Mouse (Mus musculus) stomach, postnatal 0 days (tissue): Measurements from ENCODE around the gene Zbtb2. TPM values are rescaled to one million over a fixed set of nuclear protein-coding genes. Genes with fewer than 3 reads are reported as not detected.

Experiments
- ATAC-seq: fragments of 200-750 bp; cut with Nextera tagmentation; 2 replicates; pipeline ENCODE4 v1.8.0; 2017; ENCODE audit not compliant: low FRiP score, low TSS enrichment
- DNase-seq: peaks from one replicate; pipeline ENCODE4 v3.0.0-alpha.2; 2016; ENCODE audit warnings: low spot score
- H3K27ac ChIP-seq: fragments of 300-500 bp; sonication (generic); replicated peaks from 2 replicates; pipeline ENCODE4 v1.5.1; 2014; ENCODE audit warnings: mild to moderate bottlenecking, control low read depth
- H3K27me3 ChIP-seq: fragments of 300-500 bp; sonication (generic); 2 replicates; pipeline ENCODE4 v1.6.1; 2014; ENCODE audit warnings: low read length; ENCODE audit not compliant: control insufficient read depth, insufficient read depth
- H3K36me3 ChIP-seq: fragments of 300-500 bp; sonication (generic); 2 replicates; pipeline ENCODE4 v1.6.1; 2014; ENCODE audit warnings: low read length, mixed read lengths; ENCODE audit not compliant: control insufficient read depth, insufficient read depth
- H3K4me1 ChIP-seq: fragments of 300-500 bp; sonication (generic); replicated peaks from 2 replicates; pipeline ENCODE4 v1.6.1; 2014; ENCODE audit warnings: antibody characterized with exemption; ENCODE audit not compliant: control insufficient read depth, insufficient read depth
- H3K4me2 ChIP-seq: fragments of 300-500 bp; sonication (generic); replicated peaks from 2 replicates; pipeline ENCODE4 v1.6.1; 2014; ENCODE audit warnings: low read depth, mild to moderate bottlenecking, control low read depth, moderate library complexity
- H3K4me3 ChIP-seq: fragments of 300-500 bp; sonication (generic); 2 replicates; pipeline ENCODE4 v1.5.1; 2014; ENCODE audit warnings: low read depth, low read length, control low read depth
- H3K9ac ChIP-seq: fragments of 300-500 bp; sonication (generic); 2 replicates; pipeline ENCODE4 v1.6.1; 2014; ENCODE audit warnings: mild to moderate bottlenecking, low read length, control low read depth, mixed read lengths
- H3K9me3 ChIP-seq: fragments of 300-500 bp; sonication (generic); 2 replicates; pipeline ENCODE4 v1.6.1; 2016; ENCODE audit warnings: low read length; ENCODE audit not compliant: control insufficient read depth
- CTCF ChIP-seq: IDR thresholded peaks from 2 replicates; pipeline ENCODE4 v1.5.1; 2016; ENCODE audit warnings: antibody characterized with exemption, low read depth, mild to moderate bottlenecking, moderate library complexity
- EP300 ChIP-seq: optimal IDR thresholded peaks from 2 replicates; pipeline ENCODE3; 2016; ENCODE audit warnings: antibody characterized with exemption
- WGBS: fragments of 180-500 bp; shearing (Covaris S2); extraction: QIAGEN DNeasy Blood & Tissue Kit; methylation state at CpG from one replicate; pipeline ENCODE4 v1.1.7; 2014; 5-methylcytosine and 5-hydroxymethylcytosine counted together
- polyA plus RNA-seq: library from polyadenylated mRNA; unstranded; fragments of >200 nt; fragmentation: Nextera tagmentation; extraction: Ambion mirVana; gene quantifications from 2 replicates; pipeline ENCODE4 v1.2.1, GENCODE M21; 2015

Zbtb2 gene
- polyA plus RNA-seq, 1 experiment from 2014 or later, result 5.3 TPM

GRCm38 (mm10) chr10:4355882-4356451, 31.9 kb downstream of the Zbtb2 start:
- Histone ChIP-seq H3K27ac (no peak overlapping the region), H3K4me2 (no peak overlapping the region), H3K4me1 (no peaks in the 10 kb centered on the region), H3K9me3 (no peaks in the 10 kb centered on the region), H3K9ac (no peak overlapping the region), H3K27me3 (no peaks in the 10 kb centered on the region), H3K4me3 (no peak overlapping the region), H3K36me3 (peaks cover 13% of the 10 kb centered on the region; the same call in 1 of the 2 replicates)
- DNase-seq (no peak), ATAC-seq (no peak)
- TF ChIP-seq CTCF, result no peak
- no peak for TF ChIP-seq EP300
- 87% methylated on average over 19 of the region's 19 CpGs for WGBS

DNA sequence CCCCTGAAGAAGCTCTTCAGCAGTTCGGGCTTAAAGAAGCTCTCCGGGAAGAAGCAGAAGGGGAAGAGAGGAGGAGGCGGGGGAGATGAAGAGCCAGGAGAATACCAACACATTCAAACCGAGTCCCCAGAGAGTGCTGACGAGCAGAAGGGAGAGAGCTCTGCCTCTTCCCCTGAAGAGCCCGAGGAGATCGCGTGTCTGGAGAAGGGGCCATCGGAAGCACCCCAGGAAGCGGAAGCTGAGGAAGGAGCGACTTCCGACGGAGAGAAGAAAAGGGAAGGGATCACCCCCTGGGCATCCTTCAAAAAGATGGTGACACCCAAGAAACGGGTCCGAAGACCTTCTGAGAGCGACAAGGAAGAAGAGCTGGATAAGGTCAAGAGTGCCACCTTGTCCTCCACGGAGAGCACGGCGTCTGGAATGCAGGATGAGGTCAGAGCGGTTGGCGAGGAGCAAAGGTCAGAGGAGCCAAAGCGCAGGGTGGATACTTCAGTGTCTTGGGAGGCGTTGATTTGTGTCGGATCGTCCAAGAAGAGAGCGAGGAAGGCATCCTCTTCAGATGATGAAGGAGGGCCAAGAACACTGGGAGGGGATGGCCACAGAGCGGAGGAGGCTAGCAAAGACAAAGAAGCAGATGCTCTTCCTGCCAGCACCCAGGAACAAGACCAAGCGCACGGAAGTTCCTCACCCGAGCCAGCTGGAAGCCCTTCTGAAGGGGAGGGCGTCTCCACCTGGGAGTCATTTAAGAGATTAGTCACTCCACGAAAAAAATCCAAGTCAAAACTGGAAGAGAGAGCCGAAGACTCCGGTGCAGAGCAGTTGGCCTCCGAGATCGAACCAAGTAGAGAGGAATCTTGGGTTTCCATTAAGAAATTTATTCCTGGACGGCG, 33.3 kb downstream of the Zbtb2 start:
- Histone ChIP-seq H3K9ac (no peak overlapping the region), H3K27me3 (no peaks in the 10 kb centered on the region), H3K27ac (no peak overlapping the region), H3K4me1 (no peaks in the 10 kb centered on the region), H3K4me2 (no peak overlapping the region), H3K36me3 (peaks cover 13% of the 10 kb centered on the region; the same call in 1 of the 2 replicates), H3K4me3 (no peak overlapping the region), H3K9me3 (no peaks in the 10 kb centered on the region)
- DNase-seq (no peak), ATAC-seq (no peak)
- TF ChIP-seq CTCF, result no peak
- 79% methylated on average over 38 of the region's 38 CpGs for WGBS

- Histone ChIP-seq H3K9me3 (no peaks in the 10 kb centered on the region), H3K9ac (no peak overlapping the region), H3K4me3 (no peak overlapping the region), H3K36me3 (no peaks in the 10 kb centered on the region), H3K27me3 (no peaks in the 10 kb centered on the region), H3K4me1 (no peaks in the 10 kb centered on the region), H3K27ac (no peak overlapping the region), H3K4me2 (no peak overlapping the region)
- ATAC-seq (no peak), DNase-seq (no peak)
- no peak for TF ChIP-seq EP300
- no peak for TF ChIP-seq CTCF
- WGBS, result 97% methylated on average over 14 of the region's 14 CpGs
These were observed 40.3 kb downstream of the Zbtb2 start for GRCm38 (mm10) chr10:4347591-4347990.

DNA sequence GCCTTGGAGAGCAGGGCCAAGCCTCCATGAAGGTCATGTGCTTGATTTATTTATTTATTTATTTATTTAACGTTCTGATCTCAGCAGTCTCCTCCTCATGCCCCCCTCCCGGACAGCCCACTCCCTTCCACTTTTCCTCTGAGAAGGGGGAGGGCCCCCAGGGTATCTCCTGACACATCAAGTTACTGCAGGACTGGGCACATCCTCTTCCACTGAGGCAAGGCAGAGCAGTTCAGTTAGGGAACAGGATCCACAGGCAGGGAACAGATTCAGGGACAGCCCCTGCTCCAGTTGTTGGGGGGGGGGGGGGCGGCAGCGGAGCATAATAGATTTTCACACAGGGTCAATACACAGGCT, 40.8 kb downstream of the Zbtb2 start:
- Histone ChIP-seq H3K4me2 (peak overlapping the region; percentile 60), H3K27me3 (no peaks in the 10 kb centered on the region), H3K4me1 (no peaks in the 10 kb centered on the region), H3K9ac (no peak overlapping the region), H3K4me3 (no peak overlapping the region; the same call in 1 of the 2 replicates), H3K9me3 (no peaks in the 10 kb centered on the region), H3K36me3 (no peaks in the 10 kb centered on the region), H3K27ac (no peak overlapping the region)
- DNase-seq (no peak), ATAC-seq (peak; percentile 65; the same call in 1 of the 2 replicates)
- TF ChIP-seq CTCF (no peak), EP300 (no peak)
- 53% methylated on average over 4 of the region's 4 CpGs for WGBS

GRCm38 (mm10) chr10:4346489-4347135, 41.3 kb downstream of the Zbtb2 start:
- Histone ChIP-seq H3K4me2 (peak overlapping the region; percentile 60), H3K27me3 (no peaks in the 10 kb centered on the region), H3K9ac (peak overlapping the region; percentile 52), H3K27ac (peak overlapping the region; percentile 45; the same call in 1 of the 2 replicates), H3K4me1 (no peaks in the 10 kb centered on the region), H3K4me3 (peak overlapping the region; percentile 31), H3K36me3 (no peaks in the 10 kb centered on the region), H3K9me3 (no peaks in the 10 kb centered on the region)
- peak; percentile 85 for TF ChIP-seq CTCF
- no peak for TF ChIP-seq EP300
- ATAC-seq (peak; percentile 96), DNase-seq (peak; percentile 91)
- WGBS, result 12% methylated on average over 28 of the region's 28 CpGs

GRCm38 (mm10) chr10:4341430-4341829, 46.5 kb downstream of the Zbtb2 start:
- no peak overlapping the region for H3K4me3 ChIP-seq
- H3K27ac ChIP-seq, result no peak overlapping the region
- 0 out of 2 replicates have a peak, but pooled peaks cover 2% of the 10 kb centered on the region for H3K4me1 ChIP-seq
- H3K36me3 ChIP-seq, result no peaks in the 10 kb centered on the region
- peak; percentile 77 for DNase-seq
- no peak overlapping the region for H3K4me2 ChIP-seq
- no peaks in the 10 kb centered on the region for H3K27me3 ChIP-seq
- ATAC-seq, result peak; percentile 74; the same call in 1 of the 2 replicates
- H3K9me3 ChIP-seq, result no peaks in the 10 kb centered on the region
- no peak overlapping the region for H3K9ac ChIP-seq
- WGBS, result 10% methylated on average over 2 of the region's 2 CpGs
- peak; percentile 75 for TF ChIP-seq CTCF
- no peak for TF ChIP-seq EP300
